Mouse (Mus musculus) hematopoietic stem cell, adult 5-6 weeks (primary cell): ENCODE data around the gene Ppp4c. TPM values are rescaled to one million over a fixed set of nuclear protein-coding genes. Genes with fewer than 3 reads are reported as not detected.

ENCODE experiments used
- ATAC-seq, 2 experiments: fragments of 125-278 bp in 1 of 2; replicated peaks in 1 of 2; 2 replicates each; pipeline ENCODE4 v1.8.0; 2016 to 2017; ENCODE audit warnings: inconsistent platforms in 2 of 2, mild to moderate bottlenecking in 2 of 2, moderate number of reproducible peaks in 2 of 2, low read depth in 1 of 2, moderate TSS enrichment in 1 of 2; ENCODE audit not compliant: low FRiP score in 2 of 2, poor library complexity in 2 of 2, severe bottlenecking in 2 of 2, insufficient read depth in 1 of 2, low TSS enrichment in 1 of 2
- total RNA-seq: library from RNA; stranded (forward); fragments of 172-1452, 232-1000 nt; gene quantifications from 2 replicates; pipeline ENCODE4 v1.2.3, GENCODE M21; 2017

The Ppp4c gene
- total RNA-seq, 1 experiment from 2014 or later, result 131 TPM

DNA sequence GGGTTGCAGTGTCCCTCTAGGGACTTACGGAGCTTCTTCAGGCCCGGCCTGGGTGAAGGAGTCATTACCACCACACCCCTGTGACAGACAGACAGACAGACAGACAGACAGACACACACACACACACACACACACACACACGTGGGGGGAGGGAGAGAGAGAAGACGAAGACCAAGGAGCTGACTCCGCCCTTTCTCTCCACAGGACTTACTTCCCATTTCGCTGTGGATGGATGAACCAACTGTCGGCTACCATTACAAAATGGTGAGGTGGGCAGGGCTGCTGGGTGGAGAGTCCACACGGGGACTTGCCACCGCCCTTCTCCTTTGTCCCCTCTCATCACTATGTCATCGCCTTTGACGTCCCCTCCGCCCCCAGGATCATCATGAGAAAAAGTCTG lies 21.5 kb downstream of the Ppp4c start:
- ATAC-seq, result peak; percentile 53 to 67; a peak in 3 of 4 replicates

DNA sequence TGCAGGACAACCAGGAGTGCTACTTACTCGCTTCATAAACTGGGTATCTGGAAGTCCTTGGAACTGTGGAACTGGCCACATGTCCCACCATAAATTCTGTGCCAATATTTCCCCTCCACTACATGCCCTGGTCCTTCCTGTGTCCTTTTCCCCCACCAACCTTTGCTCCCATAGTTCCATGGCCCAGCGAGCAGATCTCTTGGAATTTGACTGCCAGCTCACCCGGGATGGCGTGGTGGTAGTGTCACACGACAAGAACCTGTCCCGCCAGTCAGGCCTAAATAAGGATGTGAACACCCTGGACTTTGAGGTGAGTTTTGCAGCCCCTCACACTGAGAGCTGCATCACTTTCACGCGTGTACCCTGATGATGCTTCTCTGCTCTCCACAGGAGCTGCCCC lies 25.3 kb downstream of the Ppp4c start:
- ATAC-seq, result no peak

DNA sequence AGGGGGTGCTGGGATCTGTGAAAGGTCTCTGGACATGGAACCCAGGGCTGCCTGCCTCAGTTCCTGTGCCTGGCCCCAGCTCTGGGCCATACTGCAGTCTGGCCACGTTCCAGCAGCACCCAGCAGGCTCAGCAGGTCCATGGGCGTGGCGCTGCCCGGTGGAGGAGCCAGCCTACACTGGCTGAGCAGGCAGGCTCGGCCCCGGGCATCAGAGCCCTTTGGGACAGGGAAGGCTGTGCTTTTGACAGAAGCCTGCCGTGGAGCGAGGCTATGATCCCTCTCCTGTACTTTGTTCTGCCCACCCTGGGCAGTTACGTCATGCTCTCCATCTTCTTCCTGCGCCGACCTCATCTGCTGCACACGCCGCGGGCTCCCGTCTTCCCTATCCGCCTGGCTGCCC lies 26.1 kb downstream of the Ppp4c start, which contains the start of gene Gdpd3:
Gdpd3 (plus strand) TSS at position 134 of the 400 bp plus-strand sequence.
- ATAC-seq, result no peak

DNA sequence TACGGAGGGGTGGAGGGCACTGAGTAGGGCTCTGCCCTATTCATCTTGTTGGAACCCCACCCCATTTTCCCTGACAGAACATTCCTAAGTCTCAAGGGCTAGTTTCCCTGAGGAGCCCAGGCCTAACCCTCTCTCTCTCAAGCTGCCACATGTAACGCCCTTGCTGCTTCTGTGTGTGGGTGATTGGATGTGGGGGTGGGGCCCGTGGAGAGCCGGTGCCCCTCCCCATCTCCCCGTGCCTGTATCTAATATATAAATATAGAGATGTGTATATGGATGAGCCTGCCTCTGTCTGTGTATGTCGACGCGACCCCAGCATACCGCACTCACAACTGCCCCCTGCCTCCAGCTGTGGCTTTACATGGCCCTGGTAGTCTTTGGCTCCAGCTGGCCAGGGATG lies 26.8 kb downstream of the Ppp4c start:
- ATAC-seq, result no peak

DNA sequence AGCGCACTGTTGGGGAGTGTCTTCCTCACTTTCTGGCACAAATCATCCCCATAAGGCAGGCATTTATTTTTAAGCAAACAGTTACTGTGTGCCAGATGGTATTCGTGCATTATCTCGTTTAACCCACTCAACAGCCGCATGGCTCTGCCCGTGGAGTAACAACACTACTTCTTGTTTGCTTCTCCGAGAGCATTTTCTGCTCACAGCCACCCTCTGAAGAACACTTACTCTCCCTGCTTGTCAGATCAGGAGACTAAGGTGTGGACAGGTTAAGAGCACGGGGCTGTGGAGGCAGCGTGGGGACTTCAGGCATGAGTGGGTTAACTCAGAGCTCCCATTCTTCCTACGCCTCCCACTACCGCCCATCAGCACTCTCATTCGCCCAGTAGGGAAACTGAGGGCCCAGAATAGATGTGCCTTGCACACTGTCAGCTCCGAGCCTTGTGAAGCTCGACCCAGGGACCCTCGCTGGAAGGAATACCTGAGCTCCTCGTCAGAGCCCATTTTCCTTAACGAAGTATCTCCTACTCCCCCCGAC lies 29.8 kb downstream of the Ppp4c start:
- ATAC-seq, result no peak

DNA sequence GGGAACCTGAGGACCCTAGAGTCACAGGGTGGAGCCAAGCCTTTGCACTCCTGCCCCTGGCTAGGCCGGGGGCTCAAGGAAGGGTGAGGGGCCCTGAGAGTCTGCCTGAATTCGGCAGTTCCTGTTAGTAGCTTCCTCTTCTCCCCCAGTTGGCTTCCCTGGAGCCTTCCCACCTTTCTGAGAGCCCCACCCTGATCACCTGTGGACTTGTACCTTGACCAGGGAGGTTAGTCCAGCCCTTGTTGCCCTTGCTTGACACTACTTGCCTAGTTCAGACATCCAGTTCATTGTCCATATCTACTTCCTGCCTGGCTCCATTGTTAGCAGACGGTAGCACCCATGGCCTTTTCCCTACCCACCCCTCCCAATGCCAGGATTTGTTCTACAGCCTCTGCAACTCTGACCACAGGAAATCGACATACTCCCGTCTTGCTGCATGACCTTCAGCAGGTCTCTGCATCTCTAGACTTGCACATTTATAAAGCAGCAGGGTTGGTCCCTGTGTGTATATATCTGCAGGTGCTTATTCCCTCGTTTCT lies 30.7 kb downstream of the Ppp4c start:
- no peak for ATAC-seq

DNA sequence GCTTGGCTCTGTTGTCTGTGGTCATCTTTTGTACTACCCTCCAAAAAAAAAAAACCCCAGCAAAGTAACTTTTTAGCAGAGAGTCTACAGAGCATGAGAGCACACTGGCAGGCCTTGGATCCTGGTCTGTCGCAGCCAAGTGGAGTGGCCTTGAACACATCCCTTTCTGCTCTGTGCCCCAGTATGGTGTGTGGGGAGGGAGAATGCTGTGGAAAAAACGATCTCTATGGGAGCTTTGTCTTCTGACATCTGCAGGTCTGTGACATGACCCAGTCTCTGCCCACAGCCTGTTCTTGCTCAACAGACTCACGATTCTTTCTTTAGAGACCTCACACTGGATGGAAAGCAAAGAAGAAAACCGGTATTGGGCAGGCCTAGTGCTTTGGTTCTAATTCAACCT lies 31.3 kb downstream of the Ppp4c start:
- no peak for ATAC-seq

DNA sequence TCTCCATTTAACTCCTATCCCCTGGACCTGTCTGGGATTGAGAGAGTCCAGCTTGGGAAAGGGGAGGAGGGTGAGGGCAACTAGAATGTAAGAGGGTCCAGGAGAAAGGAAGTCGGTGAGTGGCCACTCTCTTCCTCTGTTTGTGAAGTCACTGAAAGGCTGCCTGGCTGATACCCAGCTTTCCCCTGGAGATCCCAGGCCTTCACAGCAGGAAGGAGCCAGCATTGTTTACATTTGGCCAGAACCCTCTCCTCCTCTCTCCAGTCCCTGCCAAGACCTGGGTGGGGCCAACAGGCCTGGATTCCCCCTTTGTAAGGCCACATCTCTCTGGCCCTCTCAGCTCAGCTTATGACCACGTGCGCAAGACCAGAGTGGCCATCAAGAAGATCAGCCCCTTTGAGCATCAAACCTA lies 31.9 kb downstream of the Ppp4c start:
- no peak for ATAC-seq

DNA sequence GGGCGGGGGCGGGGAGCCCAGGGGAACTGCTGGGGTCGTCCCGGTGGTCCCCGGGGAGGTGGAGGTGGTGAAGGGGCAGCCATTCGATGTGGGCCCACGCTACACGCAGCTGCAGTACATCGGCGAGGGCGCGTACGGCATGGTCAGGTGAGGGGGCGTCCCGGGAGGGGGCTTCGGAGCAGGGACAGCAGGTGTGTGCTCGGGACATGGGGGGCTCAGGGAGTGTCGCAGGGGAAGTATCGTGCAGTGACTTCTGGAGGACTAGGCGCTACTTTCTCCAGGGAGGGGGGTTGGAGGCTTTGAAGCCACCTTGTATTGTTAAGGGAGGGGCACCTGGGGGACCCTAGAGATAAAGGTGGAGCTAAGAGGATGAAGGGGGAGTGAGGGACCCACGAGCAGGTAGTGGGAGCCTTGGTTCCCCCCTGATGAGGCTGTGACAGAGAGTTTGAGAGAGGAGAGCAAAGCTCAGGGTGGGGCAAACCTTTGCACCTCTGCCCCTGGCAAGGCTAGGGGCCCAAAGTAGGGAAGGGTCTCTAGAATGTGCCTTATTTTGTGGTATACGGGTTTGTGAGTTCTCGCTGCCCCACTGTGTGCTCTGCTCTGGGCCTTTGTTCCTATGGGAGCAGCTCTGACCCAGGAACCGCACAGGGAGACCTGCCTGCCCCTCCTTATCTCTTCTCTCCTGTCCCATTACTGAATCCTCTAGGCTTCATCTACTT lies 32.5 kb downstream of the Ppp4c start:
- peak in 1 of 2 experiments; percentile 7; a peak in 1 of 4 replicates for ATAC-seq

DNA sequence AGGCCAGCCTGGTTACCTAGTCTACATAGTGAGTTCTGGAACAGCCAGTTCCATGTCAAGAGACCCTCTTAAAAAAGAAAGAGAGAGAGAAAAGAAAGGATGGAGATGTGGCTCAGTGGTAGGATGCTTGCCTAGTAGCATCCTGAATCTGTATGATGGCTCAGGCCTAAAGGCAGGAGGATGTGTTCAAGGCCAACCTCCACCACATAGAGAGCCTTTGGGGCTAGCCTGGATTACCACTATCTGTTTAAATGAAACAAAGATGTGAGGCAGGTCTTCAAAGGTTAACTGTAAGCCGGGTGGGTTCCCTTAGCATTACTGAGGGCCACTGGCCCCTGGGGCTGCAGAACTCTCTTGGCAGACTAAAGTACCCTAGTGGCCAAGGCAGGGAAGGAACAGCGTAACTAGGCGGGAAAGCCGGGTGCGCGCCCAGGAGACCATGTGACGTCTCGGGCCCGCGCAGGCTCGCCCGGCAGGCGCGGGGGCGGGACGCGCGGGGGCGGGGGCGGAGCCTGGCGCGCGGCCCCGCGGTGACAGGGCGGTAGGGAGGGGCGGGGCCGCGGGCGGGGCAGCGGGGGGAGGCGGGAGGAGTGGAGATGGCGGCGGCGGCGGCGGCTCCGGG lies 33.1 kb downstream of the Ppp4c start, which contains the start of gene Mapk3:
Mapk3 (plus strand) TSS at position 552 of the 622 bp plus-strand sequence.
- peak; percentile 74 to 83 for ATAC-seq

DNA sequence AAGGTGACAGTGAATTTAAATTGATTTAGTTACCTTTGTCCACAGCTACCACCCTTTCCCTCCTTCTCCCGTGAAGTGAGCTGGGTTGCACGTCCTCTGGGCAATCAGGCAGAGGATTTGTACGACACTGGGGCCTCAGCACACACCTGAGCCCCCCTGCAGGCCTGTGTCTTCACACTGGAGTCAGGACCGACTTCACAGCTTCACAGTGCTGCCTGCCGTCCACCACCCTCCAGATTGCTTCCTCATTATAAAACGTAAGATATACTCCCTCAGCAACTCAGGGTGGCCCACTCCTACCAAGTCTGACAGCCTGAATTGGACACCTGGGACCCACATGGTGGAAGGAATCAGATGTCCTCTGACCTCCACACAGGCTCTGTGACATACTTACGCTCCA lies 33.8 kb downstream of the Ppp4c start:
- no peak for ATAC-seq

DNA sequence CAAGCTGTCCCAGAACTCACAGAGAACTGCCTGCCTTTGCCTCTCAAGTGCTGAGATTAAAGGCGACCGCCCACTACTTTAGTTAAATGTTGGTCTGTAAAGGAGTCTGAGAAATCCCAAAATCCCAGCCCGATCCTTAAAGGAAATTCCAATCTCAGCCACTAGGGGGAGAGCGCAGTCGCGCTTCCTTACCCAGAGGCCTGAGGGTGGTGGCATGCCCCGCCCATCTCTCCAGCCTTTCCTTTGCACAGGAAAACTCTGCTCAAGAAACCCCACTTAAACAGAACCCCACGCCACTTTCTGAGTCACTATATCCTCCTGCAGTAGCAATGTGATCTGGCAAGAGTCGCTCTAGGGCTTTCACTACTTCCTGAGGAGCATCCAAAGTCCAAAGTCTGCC lies 37.4 kb downstream of the Ppp4c start:
- peak; percentile 43 to 65; a peak in 3 of 4 replicates for ATAC-seq

DNA sequence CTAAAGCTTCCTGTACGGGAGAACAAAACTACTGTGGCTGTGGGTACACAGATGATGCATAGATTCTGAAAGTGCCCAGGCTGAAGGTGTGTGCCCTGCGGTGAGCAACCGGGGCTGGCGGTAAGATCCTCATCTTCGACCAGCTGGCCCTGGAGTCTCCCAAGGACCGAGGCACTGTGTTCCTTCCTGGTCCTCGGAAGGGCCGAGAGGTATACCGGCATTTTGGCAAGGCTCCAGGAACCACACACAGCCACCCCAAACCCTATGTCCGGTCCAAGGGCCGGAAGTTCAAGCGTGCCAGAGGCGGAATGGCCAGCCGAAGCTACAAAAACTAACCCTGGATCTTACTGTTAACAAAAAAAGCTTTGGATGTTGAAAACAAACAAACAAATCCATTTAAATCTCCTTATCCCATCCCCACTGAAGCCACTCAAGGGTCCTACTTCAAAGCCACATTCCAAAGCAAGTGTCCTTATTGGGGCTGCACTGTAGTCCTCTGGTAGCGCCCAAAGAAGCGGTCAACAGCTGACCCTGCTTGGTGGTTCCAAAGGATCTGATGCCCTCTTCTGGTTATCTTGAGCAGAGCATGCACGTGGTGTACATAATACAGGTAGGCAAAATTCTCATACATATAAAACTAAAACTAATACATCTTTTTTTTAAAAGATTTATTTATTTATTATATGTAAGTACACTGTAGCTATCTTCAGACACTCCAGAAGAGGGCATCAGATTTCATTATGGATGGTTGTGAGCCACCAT lies 42.5 kb downstream of the Ppp4c start:
- no peak for ATAC-seq

DNA sequence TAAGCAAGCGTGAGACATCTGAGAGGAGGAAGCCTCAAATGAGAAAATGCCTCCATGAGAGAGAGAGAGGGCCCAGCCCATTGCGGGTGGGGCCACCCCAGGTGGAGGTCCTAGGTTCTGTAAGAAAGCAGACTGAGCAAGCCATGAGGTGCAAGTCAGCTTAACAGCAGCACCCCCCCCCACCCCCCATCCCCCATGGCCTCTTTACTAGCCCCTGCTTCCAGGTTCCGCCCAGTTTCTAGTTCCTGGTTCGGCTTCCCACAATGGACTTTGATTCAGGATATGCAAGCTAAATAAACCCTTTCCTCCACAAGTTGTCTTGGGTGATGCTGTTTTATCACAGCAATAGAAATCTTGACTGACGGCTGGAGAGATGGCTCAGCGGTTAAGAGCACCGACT lies 43.5 kb downstream of the Ppp4c start:
- ATAC-seq, result no peak

DNA sequence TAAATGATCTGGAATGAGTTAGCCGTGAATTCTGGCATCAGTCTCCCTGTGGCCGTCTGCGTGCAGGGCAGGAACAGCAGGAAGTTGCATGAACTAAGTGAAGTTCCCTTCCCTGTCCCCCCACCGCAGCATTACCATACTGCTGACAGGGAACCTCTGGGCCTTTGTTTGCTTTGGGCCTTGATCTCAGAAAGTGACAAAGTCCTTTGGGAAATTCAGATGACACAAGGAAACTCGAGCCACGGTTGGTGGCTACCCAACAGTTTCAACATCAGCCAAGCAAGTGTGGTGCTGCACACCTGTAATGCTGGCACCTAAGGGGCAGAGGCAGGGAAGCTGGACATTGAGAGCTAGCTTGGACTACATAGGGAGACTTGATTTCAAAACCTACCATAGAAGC lies 45.5 kb downstream of the Ppp4c start:
- ATAC-seq, result peak; percentile 72 to 81

DNA sequence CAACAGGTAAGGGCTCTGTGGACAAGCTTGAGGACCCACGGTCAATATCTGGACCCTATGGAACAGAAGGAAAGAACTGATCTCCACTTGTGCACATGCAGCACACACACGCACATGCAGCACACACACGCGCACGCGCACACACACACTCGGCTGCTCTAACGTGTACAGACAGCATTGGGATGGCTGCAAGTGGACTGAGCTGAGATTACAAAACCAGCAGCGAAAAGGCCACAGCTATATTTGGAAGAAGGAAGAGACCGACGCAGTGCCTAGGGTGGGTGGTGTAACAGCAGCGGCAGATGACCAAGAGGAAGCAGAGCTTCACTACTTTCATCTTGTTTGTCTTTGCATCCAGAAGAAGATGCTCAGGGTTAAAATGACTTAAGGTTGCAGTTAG lies 46.2 kb downstream of the Ppp4c start:
- ATAC-seq, result peak; percentile 66 to 75; a peak in 3 of 4 replicates

DNA sequence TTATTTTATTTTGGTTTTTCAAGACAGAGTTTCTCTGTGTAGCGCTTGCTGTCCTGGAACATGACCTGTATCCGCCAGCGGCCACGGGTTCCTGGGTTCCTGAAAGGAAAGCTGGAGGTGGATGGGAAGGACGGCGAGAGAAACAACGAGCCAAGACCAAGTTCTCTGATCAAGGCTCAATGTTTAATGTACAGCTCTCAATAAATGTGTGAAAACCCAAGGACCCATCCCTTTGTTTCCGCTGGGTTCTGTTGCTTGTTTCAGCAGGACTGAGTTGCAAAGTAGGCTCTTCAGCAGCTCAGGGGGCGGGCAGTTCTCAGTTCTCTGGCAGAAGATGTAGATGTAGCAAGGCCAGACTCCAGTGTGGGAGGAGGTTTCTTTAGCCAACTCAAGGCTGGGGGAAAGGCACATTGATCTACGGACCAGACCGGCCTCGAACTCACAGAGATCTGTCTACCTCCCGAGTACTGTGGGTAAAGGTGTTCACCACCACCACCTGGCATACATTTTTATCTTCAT lies 50.3 kb downstream of the Ppp4c start:
- ATAC-seq, result no peak
